Mouse (Mus musculus) T-helper 1 cell (primary cell): ENCODE results near the gene Shf.

Experiments
- in situ Hi-C: fragments of 300-600 bp; cut with MboI, MseI; formaldehyde crosslinking; loops from one replicate; pipeline ENCODE4 v1.15.1; 2025; ENCODE audit warnings: high pct_unique_total_duplicates

Shf gene

GRCm38 (mm10) chr2:122368081-122368971 lies 636 bp downstream of the Shf start:
- in situ Hi-C loops: no loop called here

GRCm38 (mm10) chr2:122367701-122368080 lies 1.3 kb downstream of the Shf start:
- in situ Hi-C loops: no loop called here

GRCm38 (mm10) chr2:122367181-122367580 lies 1.8 kb downstream of the Shf start:
- in situ Hi-C loops: no loop called here

- in situ Hi-C loops: no loop called here
Measured at GRCm38 (mm10) chr2:122366706-122367105, 2.3 kb downstream of the Shf start.

- in situ Hi-C loops: no loop called here
Measured at GRCm38 (mm10) chr2:122366039-122366438, 2.9 kb downstream of the Shf start.

GRCm38 (mm10) chr2:122365244-122365866 lies 3.6 kb downstream of the Shf start:
- in situ Hi-C loops: no loop called here

GRCm38 (mm10) chr2:122364352-122364944 lies 4.5 kb downstream of the Shf start:
- in situ Hi-C loops: no loop called here

- in situ Hi-C loops: no loop called here
Measured at GRCm38 (mm10) chr2:122362622-122363523, 6.1 kb downstream of the Shf start.

- in situ Hi-C loops: no loop called here
Measured at GRCm38 (mm10) chr2:122361868-122362621, 6.9 kb downstream of the Shf start.

- in situ Hi-C loops: no loop called here
Measured at GRCm38 (mm10) chr2:122361181-122361580, 7.8 kb downstream of the Shf start.

- in situ Hi-C loops: no loop called here
Measured at GRCm38 (mm10) chr2:122360310-122360709, 8.7 kb downstream of the Shf start.

GRCm38 (mm10) chr2:122356187-122356586 lies 12.8 kb downstream of the Shf start:
- in situ Hi-C loops: no loop called here

GRCm38 (mm10) chr2:122355389-122355788 lies 13.6 kb downstream of the Shf start:
- in situ Hi-C loops: no loop called here

- in situ Hi-C loops: no loop called here
Measured at GRCm38 (mm10) chr2:122354191-122354929, 14.6 kb downstream of the Shf start.

- in situ Hi-C loops: no loop called here
Measured at GRCm38 (mm10) chr2:122353765-122354164, 15.2 kb downstream of the Shf start.

- in situ Hi-C loops: no loop called here
Measured at GRCm38 (mm10) chr2:122352992-122353391, 16.0 kb downstream of the Shf start.

GRCm38 (mm10) chr2:122351931-122352329 lies 17.0 kb downstream of the Shf start:
- in situ Hi-C loops: no loop called here

- in situ Hi-C loops: no loop called here
Measured at GRCm38 (mm10) chr2:122351156-122351930, 17.6 kb downstream of the Shf start.

- in situ Hi-C loops: no loop called here
Measured at GRCm38 (mm10) chr2:122349136-122349785, 19.7 kb downstream of the Shf start.
